Mouse (Mus musculus) spleen, postnatal 14 days (tissue): Measurements from ENCODE around the gene Rsbn1l.
A peak's percentile ranks its signal among the peaks of the same experiment; 100 is the strongest.

Experiments
- DNase-seq, 2 experiments: peaks; one replicate each; pipeline ENCODE4 v3.0.0; 2021 to 2022; ENCODE audit warnings: low spot score in 2 of 2

The Rsbn1l gene

DNA sequence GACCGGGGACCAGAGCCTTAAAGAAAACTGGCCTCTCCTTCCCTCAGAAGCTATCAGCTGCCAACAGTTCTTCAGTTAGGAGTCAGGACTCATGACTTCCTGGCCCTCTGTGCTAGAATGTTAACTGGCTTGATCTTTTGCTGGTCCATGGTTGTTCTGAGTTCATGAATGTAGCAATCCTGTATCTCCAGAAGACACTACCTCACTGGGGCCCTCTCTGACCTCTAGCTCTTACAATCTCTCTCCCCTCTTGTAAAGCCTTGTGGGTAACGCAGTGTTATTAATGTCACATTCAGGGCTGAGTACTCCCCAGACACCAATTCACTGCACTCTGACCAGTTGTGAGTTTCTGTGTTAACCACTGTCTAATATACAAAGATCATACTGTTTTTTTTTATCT is 51.6 kb downstream of the Rsbn1l start:
- DNase-seq, result no peak

DNA sequence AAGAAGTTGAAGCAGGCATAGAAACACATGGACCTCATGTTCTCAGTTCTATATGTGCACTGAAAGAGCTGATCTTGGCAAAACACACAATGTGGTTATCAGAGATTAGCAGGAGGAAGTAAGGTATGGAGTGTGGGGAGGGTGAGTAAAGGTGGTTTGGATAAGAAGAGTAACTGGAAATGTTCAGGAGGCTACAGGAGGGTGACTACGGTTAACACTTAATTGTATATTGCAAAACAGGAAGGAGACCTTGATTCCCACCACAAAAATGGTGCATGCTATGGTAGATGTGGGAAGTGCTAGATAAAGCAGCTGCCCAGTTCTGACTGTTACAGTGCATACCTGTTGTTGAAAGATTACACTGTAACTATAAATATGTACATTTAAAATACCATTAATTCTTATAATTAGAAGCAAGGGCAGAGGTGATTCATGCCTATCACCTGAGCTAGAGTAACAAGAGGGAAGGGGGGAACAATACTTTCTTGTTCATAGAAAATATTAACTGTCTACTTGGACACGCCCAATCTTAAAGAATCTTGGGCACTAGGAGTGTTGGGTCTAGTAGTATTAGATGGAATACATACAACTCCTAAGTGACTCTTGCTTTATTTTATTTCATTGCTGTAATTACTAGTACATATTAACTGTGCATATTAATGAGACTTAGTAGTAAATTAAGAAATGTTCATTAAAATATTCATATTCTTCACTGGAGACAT is 58.6 kb downstream of the Rsbn1l start:
- no peak for DNase-seq

DNA sequence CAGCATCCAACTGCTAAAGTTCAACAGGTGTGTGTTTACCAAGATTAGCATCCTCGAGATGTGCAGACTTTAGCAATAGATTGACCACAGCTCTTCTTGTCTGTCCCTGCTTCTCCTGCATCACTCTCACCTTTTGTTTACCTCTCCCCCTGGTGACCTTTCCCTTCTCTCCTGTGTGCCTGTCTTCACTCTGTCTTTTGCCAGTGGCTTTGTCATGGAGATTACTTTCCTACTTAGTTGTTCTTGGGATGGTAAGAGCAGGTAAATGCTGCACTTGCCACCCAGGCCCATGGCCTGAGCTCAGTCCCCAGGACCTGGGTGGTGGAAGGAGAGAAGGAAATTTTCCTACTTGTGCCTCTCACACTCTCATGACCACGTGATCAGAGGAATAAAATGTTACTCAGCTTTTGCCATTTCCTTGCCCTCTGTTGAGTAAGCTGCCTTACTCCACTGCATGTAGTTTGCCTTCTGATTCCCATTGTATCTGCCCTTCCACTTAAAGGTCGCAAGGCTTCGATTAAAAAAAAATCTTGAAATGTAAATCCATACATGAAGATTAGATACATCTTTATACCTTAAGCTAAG is 72.1 kb downstream of the Rsbn1l start:
- no peak for DNase-seq

DNA sequence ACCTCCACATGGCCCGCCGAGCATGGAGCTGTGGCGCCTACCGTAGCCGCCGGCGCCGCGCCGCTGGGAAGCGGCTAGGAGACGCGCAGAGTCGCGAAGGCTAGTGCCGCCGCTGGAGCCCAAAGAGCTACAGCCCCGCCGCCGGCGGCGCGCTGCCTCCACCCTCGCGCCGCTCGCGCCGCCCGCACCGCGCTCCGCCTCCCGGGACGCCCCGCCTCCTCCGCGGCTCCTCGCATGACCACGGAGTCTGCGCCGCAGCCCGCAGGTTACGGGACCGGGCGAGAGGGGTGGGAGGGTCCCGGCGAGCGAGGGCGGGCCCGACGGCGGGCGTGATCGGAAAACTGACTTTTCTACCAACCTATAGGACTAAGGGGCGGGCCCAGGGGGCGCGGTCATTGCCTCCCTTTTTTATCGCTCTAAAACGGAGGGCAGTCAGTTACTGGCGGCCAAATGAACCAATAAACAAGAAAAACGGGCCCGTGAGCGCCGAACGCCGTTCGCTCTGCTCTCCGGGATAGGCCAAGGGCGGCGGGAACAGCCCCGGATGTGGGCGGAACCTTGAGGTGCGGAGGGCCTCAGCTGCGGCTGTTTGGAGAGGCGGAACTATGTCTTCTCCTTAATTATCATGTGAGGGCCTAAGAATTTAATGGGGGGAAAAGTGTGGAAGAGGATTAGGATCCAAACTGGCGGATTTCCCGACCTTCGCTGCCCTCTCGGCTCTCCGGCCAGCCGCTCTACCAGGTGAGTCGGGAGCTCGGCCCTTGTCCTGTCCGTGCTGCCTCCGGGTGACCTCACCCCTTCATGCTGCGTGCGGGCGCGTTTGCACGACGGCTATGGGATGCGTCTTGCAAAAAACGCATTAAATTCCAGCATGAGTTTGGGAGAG is 74.0 kb downstream of the Rsbn1l start, which contains the start of the genes Phtf2 and Tmem60:
Gene Phtf2, minus strand, starts transcription at position 210 of the 886 bp plus-strand sequence.
Gene Tmem60, plus strand, starts transcription at position 277 of the 886 bp plus-strand sequence.
- DNase-seq, result peak; percentile 98

DNA sequence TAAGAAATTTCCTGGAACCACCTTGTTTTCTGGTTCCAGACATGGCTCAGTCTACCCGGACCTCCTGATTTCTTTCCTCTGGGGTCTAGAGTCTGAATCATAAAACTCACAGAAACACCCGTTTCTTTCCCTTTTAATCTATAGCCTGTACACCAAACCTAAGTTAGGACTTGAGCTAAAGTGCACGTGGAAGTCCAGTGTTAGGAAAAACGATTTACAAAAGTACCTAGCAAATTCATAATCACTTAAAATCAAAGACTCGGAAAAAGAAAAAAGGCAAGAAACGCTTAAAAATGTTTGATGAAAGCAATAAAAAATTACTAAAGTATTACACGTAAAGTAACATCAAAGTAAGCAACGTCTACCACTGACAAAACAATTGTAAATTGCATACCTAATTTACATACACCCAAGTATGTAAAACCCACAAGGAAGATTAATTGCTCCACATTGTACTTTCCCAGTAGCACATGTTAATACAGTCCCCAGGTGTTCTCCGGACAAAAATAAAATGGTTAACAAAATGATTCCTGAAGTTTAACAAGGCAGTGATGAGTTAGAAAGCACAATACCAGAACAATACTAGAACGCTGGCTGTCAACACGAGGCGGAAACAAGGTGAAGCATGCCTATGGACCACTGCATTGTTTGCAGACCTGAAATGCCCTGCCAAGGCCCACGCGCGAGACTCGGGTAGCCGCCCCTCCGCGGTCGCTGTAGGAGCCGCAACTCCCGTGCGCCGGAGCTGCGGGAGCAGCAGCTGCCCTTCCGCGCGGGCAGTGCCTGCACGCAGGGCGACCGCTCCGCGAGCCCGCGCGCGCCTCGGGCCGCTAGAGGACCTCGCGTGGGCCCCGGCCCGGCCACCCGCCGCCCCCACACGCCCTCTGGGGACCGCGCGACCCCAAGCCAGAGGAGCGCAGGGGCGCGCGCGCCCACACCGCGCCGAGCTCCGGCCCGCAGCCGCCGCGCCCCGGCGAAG is 75.1 kb downstream of the Rsbn1l start:
- peak; percentile 25 to 48 for DNase-seq

DNA sequence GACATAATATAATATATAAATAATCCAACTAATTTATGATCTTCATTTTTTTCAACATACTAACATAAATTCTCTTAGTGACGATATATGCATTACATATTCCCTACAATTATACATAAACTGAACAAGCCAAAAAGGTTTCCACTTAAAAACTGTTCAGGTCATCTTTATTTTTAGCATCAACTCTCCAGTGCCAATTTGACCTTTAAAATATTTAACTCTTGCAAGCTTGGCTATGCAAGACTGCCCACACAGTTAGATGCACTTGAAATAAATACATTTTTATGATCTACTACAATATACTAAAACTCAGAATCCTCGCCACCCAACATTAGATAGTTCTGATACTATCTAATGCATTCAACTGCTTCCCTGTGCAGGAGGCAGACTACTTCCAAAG is 75.8 kb downstream of the Rsbn1l start:
- DNase-seq, result no peak

DNA sequence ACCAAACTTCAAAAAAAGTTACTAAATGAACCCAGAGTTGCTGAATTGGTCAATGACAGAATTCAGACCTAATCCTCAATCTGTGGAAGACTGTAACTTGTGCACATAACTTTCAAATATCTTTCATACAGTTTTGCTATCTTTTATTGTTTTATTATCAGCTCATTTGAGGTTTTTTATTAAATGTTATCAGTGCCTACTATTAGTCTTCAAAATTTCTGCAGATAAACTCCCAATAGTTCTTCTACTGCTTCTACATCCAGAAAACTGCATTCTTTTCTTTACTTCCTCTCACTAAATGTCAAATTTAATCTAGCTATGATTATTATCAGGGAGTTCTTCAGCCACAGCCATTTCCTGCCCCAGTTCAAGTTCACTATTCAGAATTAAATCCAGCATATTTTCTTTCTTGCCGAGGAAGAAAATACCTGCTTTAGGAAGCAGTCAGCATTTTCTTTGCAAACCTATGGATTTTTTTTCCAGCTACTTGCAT is 79.2 kb downstream of the Rsbn1l start:
- no peak for DNase-seq

DNA sequence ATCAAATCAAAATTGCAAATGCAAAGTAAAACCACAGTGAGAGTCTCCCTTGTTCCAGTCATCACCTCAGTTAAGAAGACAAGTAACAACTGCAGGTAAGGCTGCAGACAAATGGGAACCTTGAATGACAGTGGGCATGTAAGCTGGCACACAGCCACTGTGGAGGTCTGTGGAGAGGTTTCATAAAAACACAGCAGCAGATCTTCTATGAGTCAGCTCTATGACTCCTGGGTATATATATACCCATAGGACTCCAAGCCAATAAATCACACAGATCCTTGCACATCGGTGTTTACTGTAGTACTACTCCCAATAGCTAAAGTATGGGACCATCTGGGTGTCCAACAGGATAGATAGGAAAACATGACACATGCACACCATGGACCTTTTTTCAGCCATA is 83.1 kb downstream of the Rsbn1l start:
- DNase-seq, result no peak

DNA sequence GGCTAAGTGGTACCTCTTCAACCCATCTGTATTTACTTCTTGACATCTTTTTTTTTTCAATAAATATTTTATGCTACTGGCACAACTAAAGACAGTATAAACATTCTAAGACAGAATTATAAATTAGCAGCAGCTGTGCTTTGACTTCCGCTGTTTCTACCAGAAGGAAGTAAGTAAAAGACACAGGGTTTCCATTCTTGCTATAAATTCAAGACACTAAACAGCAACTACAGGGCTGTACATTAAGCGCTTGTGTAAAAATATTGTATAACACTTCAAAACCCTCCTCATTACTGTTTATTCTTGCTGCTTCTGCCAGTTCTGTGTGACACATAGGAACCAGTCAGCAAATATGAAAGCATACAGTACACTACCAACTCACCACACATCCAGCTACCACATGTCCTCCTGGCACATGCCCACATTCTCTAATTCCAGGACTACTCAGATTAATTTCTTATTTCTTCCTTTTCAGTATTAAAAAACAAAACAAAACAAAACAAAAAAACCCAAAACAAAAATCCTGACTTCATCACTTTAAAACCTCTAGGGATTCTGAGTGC is 90.9 kb downstream of the Rsbn1l start:
- DNase-seq, result no peak

DNA sequence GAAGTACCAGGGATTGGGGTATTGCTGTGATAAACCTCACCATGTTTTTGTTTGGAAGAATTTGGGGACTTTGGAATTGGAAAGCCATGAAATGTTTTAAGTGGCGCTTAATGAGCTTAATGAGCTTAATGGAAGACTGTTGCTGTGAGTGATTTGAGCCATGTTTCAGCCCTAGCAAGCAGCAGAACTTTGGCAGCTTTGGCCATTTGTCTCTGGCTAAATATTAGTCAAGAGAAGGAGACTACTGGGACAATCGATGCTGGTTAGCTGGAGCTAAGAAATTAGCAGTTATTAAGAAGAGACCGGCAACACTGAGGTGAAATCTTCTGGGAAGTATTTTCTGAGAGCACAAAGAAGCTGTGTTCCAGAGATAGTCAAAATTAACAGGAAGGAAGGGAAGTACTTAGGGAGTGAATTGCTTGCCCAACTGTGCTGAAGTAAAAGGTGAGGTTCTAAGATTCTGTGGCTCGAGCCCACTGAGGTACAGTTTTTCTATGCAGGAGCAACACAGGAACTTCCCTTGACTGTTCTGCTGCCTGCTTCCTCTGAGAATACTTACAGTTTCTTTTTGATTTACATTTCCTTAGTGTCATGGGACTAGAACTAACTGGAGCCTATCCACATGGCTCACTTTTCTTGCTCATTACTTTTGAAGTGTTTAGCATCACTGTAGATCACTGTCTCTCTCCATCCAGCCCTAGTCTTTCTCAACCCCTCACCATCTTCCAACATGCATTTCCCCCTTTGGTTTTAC is 91.8 kb downstream of the Rsbn1l start:
- no peak for DNase-seq

DNA sequence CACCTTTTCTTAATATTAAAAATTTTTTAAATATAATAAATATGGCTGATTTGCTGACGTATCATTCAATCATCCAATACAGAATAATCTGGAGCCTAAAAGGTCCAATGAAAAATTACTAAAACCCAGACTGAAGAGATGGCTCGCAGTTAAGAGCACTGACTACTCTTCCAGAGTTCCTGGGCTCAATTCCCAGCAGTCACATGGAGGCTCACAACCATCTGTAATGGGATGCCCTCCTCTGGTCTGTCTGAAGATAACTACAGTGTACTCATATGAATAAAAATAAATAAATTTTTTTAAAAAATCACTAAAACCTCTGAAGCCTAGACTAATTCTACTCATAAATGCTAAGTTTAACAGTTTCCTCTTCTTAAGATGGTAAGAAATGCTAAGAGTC is 94.3 kb downstream of the Rsbn1l start:
- DNase-seq, result no peak

DNA sequence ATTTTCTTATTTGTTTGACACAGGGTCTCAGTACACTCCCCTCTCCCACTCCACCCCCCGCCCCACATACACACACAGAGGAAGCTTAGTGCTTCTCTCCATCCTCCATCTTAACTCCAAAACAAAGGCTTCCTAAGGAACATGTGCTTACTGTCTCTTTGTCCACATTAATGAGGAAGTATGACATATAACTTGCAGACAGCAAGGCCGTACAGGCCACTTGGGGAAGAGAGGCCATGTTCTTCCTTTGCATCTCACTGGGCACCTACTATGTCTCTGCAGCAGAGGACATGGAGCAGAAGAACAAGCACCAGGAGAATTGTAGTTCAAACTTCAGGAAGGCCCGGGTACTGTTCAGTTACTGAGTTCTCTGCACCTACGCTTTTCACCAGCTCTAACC is 95.6 kb downstream of the Rsbn1l start:
- no peak for DNase-seq

DNA sequence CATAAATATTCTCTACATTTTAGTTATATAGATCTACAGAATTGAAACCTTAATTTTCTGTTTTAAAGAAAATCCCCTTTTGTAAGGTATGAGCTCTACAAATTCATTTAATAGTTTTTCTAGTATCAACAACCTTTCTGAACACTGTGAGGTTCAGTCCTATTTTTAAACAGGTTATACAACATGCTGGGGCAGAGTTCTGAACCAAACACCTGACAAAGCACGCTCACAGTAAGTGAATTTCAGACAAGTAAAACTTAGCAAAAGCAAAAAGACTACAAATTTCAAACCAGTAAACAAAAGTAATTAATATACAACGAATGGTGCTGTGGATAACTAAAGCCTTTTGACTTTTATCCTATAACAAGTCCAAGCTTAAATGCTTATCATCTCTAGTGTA is 97.8 kb downstream of the Rsbn1l start:
- DNase-seq, result no peak

DNA sequence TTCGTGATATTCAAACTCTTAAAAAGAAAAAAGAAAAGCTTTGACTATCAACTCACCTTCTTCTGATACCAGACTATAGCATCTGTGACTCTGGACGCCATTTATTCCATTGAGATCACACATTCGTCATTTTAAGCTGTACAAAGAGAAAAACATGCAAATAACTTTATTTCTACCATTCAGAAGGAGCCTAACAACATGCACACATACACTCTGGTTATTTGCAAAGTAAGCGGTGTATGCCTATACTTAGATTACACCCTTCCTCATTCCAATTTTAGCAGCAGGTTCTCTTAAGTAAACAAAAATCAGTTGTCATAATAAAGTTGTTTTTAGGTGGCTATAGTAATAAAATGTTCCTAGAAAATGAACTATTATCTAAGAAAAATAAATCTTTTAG is 101.1 kb downstream of the Rsbn1l start:
- no peak for DNase-seq

DNA sequence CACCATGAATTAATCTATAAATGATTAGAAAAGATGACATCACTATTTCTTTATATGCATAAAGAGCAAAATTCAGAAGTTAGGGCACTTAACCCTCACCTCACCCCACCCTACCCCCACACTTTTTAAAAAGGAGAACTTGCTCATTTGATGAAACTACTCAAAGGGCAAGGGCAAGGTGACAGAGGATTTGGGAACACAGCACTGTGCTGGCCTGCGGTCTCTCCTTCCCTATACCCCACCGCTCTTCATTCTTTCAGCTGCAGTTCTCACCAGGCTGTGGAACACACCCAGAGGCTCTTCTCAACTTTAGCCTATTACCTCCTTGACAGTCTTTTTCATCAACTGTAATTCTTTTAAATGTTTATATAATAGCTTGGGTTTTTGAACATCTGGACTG is 109.2 kb downstream of the Rsbn1l start:
- DNase-seq, result no peak

DNA sequence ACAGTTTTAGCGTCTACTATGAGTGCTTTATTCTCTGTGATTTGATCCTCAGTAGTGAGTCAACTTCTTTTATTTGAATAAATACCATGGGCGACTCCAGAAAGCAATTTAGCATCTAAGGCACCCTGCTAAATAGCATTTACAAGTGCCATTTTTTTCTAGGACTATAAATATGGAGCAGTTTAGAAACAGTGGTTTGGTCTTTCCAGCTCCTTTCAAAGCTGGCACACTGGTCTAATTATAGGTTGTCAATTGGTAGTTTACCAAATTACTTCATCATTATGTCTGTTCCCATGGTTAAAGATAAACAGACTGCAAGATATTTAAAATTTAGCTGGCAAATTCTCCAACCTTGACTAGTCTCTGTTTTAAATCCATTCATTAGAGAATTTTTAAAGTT is 112.4 kb downstream of the Rsbn1l start:
- DNase-seq, result no peak

DNA sequence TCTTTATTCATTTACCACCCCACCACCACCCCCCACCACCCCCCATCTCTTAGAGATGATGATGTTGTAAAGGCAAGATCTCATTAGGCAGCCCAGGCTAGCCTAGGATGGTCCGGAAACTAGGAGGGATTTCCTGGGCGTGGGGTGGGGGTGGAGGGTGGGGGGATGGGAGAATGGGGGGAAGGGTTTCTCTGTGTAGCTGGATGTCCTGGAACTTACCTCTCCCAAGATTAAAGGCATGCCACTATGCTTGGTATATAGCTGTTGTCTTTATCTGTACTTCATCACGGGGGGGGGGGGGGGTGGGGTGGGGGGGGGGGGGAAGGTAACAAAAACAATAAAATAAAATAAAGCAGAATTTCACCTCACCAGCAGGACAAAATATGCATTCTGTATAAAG is 112.8 kb downstream of the Rsbn1l start:
- DNase-seq, result no peak
